Mouse (Mus musculus) G1E (cell line): Measurements from ENCODE around the gene Iba57. TPM values are rescaled to one million over a fixed set of nuclear protein-coding genes. Genes with fewer than 3 reads are reported as not detected.

Experiments
- ATAC-seq: 2 replicates; pipeline ENCODE4 v1.8.0; 2016; ENCODE audit warnings: mild to moderate bottlenecking; ENCODE audit not compliant: insufficient number of reproducible peaks, poor library complexity, low FRiP score, severe bottlenecking; ENCODE audit errors: extremely low read depth
- DNase-seq: peaks from one replicate; pipeline ENCODE4 v3.0.0; 2012; ENCODE audit warnings: low spot score
- H3K27me3 ChIP-seq: 2 replicates; pipeline ENCODE4 v1.6.1; 2012; ENCODE audit warnings: mild to moderate bottlenecking, low read length, inconsistent platforms; ENCODE audit not compliant: insufficient read depth
- H3K36me3 ChIP-seq: replicated peaks from 2 replicates; pipeline ENCODE3; 2012; ENCODE audit warnings: mild to moderate bottlenecking, inconsistent platforms
- H3K4me1 ChIP-seq: 2 replicates; pipeline ENCODE4 v1.6.1; 2012; ENCODE audit warnings: low read depth, low read length, inconsistent platforms, mixed read lengths; ENCODE audit not compliant: insufficient read depth
- H3K4me3 ChIP-seq: 2 replicates; pipeline ENCODE4 v1.5.1; 2012; ENCODE audit warnings: low read depth, mild to moderate bottlenecking, inconsistent platforms, low read length, moderate library complexity, mixed read lengths
- H3K9me3 ChIP-seq: replicated peaks from 2 replicates; pipeline ENCODE4 v1.6.1; 2012; ENCODE audit warnings: inconsistent platforms
- CTCF ChIP-seq: IDR thresholded peaks from 2 replicates; pipeline ENCODE4 v1.5.1; 2012; ENCODE audit warnings: low read depth, low read length, inconsistent platforms, mixed read lengths
- GATA1 ChIP-seq: IDR thresholded peaks from 2 replicates; pipeline ENCODE4 v1.6.1; 2012; ENCODE audit warnings: borderline replicate concordance, low read length, inconsistent platforms, mixed read lengths
- GATA2 ChIP-seq: IDR thresholded peaks from 2 replicates; pipeline ENCODE4 v1.6.1; 2012; ENCODE audit warnings: low read depth, low read length, inconsistent platforms, borderline replicate concordance
- POLR2AphosphoS5 ChIP-seq: IDR thresholded peaks from 2 replicates; pipeline ENCODE4 v1.6.1; 2012; ENCODE audit warnings: low read depth, low read length, inconsistent platforms; ENCODE audit not compliant: insufficient replicate concordance
- TAL1 ChIP-seq: conservative IDR thresholded peaks from 2 replicates; pipeline ENCODE4 v1.6.1; 2012; ENCODE audit warnings: low read depth, low read length, inconsistent platforms, mixed read lengths
- polyA plus RNA-seq: library from polyadenylated mRNA; stranded (reverse); fragments of >175 nt; gene quantifications from 2 replicates; pipeline ENCODE4 v1.2.3, GENCODE M21; 2012
- total RNA-seq, 2 experiments: library from RNA; stranded (forward) in 1 of 2; stranded (reverse) in 1 of 2; fragments of 200-1000 nt in 1 of 2; fragments of >200 nt in 1 of 2; fragmentation: Nextera tagmentation in 1 of 2; gene quantifications; 2 replicates each; pipeline ENCODE4 v1.2.3; 2014 to 2017

The Iba57 gene
- total and polyA plus RNA-seq, 3 experiments, result 4.9 to 10.5 (median 8.6) TPM

DNA sequence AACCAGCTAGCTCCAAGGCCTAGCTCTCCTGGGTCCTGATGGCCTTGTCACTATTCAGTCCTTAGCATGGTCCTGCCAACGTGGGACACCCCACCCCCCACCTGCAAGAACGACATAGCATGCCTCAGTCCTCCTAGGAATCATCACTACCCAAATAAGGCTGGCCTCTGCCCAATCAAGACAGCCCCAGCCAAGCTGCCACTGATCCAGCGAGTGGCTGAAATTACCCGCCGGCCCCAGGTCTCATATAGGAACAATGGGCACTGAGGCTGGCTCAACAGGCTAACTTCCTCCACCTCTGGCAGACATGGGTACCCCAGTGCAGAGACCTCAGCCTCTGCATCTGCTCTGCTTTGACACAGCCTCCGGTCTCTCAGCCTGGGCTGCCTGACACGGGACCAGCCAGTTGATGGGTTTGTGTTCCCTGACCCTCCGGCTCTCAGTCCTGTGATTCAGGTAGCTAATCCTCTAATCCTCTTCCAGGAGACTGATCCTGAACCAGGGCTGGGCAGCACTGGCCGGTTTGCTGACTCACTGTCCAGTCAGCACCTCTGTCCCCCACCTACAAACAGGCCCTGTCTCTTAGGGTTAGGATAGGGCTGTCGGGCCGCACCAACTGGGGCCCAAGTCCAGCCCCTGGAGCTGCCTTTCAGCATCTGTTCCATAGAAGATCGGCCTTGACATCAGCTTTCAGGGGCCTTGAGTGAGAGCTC lies 26.4 kb downstream of the Iba57 start:
- TF ChIP-seq GATA2 (no peak), GATA1 (no peak), TAL1 (no peak), POLR2AphosphoS5 (no peak), CTCF (no peak)
- peaks cover 44% of the 10 kb centered on the region; the same call in 1 of the 2 replicates for H3K27me3 ChIP-seq
- no peak for DNase-seq

DNA sequence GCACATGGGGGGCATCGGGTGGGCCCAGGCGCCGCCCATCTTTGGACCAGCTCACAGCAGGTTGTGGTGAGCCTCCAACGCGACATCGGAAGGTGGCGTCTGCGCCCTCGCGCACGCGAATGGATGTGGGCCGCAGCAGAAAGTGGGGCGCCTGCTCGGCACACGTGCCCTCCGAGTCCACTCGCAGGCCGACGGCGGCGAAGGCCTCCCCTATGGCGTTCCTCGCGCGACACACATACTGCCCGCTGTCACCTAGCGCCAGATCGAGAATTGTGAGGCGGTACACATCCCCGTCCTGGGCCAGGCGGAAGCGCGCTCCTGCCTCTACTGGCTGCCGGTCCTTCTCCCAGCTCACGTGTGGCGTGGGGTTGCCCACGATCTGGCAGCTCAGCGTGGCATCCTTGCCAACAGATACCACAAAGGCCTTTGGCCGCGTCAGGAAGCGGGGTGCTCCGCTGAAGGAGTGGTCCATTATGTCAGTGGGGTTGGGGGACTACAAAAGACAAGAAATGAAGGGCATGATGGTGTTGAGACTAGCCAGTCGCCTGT lies 27.6 kb downstream of the Iba57 start, which contains the start of gene Obscn:
Gene Obscn (minus strand): TSS at position 499 of the 549 bp plus-strand sequence.
- no peak for TF ChIP-seq CTCF
- no peak for TF ChIP-seq GATA1
- TF ChIP-seq GATA2, result no peak
- peaks cover 8% of the 10 kb centered on the region for H3K9me3 ChIP-seq
- H3K4me3 ChIP-seq, result no peak within 1 kb of the TSS
- H3K36me3 ChIP-seq, result no peaks in the 10 kb centered on the region
- DNase-seq (no peak), ATAC-seq (no peak)
- H3K4me1 ChIP-seq, result no peaks in the 10 kb centered on the region
- H3K27me3 ChIP-seq, result peaks cover 41% of the 10 kb centered on the region; the same call in 1 of the 2 replicates

More for the DNA sequence above, 26.4 kb downstream of the Iba57 start:
- no peak overlapping the region for H3K4me3 ChIP-seq
- peaks cover 8% of the 10 kb centered on the region for H3K9me3 ChIP-seq
- no peaks in the 10 kb centered on the region for H3K36me3 ChIP-seq
- ATAC-seq, result no peak
- peaks cover 6% of the 10 kb centered on the region; the same call in 1 of the 2 replicates for H3K4me1 ChIP-seq

DNA sequence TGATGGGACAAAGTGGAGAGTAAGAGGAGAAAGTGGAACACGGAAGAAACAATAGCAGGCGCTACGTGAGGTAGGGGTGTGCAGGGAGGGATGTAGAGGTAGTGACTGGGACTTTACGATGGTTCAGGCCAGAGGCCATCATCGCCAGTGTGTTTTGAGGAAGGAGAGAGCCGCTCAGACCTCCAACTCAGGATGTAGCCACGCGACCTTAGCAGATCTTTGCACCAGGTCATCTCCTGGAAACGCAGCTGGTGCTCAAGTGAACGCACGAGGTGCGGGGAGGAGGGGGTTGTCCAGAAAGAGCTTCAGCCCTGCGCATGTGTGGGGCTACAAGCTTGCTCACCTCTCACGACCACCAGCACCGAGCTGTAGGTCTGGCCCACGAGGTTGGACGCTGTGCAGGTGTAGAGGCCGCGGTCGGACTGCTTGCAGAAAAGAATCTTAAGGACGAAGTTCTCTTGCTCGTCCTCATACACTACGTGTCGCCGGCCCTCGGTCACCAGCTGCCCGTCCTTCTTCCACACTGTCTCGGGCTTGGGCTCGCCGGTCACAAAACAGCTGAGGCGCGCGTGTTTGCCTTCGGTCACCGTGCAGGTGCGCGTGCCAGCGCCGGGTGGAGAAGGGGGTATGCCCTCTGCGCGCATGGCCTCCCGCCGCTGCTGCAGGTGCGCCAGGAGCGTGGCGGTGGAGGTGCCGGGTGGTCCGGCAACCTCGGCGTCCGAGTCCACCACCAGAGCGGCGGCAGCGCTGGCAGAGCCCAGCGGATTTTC lies 28.3 kb downstream of the Iba57 start:
- TF ChIP-seq GATA1, result no peak
- no peak for TF ChIP-seq CTCF
- TF ChIP-seq GATA2, result no peak
- no peak for TF ChIP-seq TAL1
- TF ChIP-seq POLR2AphosphoS5, result no peak
- DNase-seq, result no peak
- Histone ChIP-seq H3K9me3 (peaks cover 8% of the 10 kb centered on the region), H3K36me3 (no peaks in the 10 kb centered on the region), H3K27me3 (peaks cover 36% of the 10 kb centered on the region; the same call in 1 of the 2 replicates), H3K4me3 (no peak overlapping the region), H3K4me1 (no peaks in the 10 kb centered on the region)
- no peak for ATAC-seq

DNA sequence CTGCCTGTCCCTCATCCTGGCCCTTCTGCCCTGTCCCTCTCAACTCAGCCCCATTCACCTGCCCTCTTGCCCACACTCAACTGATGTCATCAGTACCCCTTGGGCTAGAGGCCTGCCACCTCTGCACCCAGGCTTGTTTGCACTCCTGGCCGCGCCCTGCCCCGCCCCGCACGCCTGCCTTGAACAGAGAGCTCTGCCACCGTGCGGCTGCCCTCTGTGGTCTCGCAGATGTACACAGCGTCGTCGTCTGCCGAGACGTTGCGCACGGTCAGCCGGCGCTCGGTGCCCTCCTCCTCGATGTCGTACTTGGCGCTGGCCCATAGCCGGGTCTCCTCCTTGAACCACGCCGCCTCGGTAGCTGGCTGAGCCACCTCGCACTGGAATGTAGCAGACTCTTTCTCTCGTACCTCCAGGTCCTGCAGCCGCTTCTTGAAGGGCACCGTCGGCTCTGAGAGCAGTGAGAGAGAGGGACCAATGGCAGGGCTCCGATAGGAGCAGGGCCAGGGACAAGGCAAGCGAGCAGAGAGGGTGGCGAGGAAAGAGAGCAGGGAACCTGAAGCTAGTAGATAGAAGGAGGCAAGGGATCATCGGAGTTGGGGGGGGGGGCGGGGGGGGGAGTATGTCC lies 29.1 kb downstream of the Iba57 start:
- H3K27me3 ChIP-seq, result peaks cover 31% of the 10 kb centered on the region; the same call in 1 of the 2 replicates
- peaks cover 8% of the 10 kb centered on the region for H3K9me3 ChIP-seq
- no peak for TF ChIP-seq GATA2
- TF ChIP-seq CTCF, result no peak
- no peak for TF ChIP-seq TAL1
- TF ChIP-seq GATA1, result no peak
- no peak for TF ChIP-seq POLR2AphosphoS5
- DNase-seq (no peak), ATAC-seq (no peak)
- no peaks in the 10 kb centered on the region for H3K4me1 ChIP-seq
- no peak overlapping the region for H3K4me3 ChIP-seq
- H3K36me3 ChIP-seq, result no peaks in the 10 kb centered on the region

DNA sequence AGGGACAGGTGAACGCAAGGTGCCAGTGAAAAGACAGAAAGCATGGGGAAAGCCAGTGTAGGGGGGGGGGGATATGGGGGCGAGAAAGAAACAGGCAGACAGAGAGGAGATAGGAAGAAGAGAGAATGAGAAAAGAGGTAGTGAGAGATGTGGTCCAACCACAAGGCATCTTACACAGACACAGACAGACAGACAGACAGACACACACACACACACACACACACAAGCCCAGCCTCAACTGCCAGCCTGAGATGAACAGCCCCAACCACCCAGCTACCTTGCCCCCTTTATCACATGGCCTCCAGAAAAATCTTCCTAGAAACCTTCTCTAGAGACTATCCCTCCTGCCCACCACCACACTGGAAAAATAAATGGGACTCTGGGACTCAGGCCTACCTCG lies 31.5 kb downstream of the Iba57 start:
- no peaks in the 10 kb centered on the region for H3K4me1 ChIP-seq
- H3K4me3 ChIP-seq, result no peak overlapping the region
- H3K27me3 ChIP-seq, result peaks cover 14% of the 10 kb centered on the region; the same call in 1 of the 2 replicates
- H3K36me3 ChIP-seq, result no peaks in the 10 kb centered on the region
- DNase-seq (no peak), ATAC-seq (no peak)
- peaks cover 8% of the 10 kb centered on the region for H3K9me3 ChIP-seq
- TF ChIP-seq CTCF, result no peak
- TF ChIP-seq TAL1, result no peak
- no peak for TF ChIP-seq GATA2
- TF ChIP-seq POLR2AphosphoS5, result no peak
- TF ChIP-seq GATA1, result no peak

DNA sequence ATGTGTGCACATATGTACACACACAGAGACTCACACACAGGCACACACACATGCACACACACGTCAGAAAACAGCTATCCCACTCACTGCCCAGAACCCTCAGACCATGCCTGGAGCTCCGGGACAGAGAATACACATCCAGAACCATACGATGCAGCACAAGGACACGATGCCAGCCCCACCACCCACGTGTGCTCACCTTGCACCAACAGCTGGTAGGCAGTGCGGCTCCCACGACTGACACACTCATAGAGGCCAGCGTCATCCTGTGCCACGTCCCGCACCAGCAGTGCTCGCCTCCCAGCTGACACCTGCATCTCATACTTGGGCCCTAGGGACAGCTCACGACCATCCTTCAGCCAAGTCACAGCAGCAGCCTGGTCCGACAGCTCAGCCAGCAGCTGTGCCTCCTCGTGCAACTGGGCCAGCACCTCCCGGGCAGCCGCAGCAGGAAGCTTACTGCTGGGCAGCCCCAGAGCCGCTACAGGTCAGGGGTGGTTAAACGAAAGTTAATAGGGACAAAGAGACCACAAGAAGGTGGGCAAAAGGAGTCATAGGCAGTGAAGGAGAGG lies 32.1 kb downstream of the Iba57 start:
- no peak overlapping the region for H3K4me3 ChIP-seq
- no peak for DNase-seq
- peaks cover 13% of the 10 kb centered on the region; the same call in 1 of the 2 replicates for H3K27me3 ChIP-seq
- TF ChIP-seq POLR2AphosphoS5 (no peak), GATA2 (no peak), GATA1 (no peak)
- ATAC-seq, result no peak
- H3K36me3 ChIP-seq, result no peaks in the 10 kb centered on the region
- no peaks in the 10 kb centered on the region for H3K4me1 ChIP-seq
- peaks cover 8% of the 10 kb centered on the region for H3K9me3 ChIP-seq
